Mouse (Mus musculus): ENCODE results near the gene Phf21b.

Phf21b gene

DNA sequence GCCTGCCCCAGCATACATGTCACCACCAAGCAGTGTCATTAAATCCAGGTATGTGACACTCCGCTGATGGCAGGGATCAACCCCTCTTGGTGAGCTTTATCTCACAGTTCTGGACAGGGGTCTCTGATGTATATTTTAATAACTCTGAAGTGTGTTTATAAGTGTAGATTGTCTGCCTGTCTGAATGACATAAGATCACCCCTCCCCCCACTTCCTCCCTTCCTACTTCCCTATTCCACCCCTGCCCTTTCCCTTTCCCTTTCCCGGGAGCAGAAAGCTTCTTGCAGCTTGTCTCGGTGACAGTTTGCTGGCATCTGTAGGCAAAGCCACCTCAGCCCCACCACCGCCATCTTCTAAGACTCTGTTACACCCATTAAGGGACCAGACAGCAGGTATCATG lies 11.0 kb downstream of the Phf21b start:
- no peak for DNase-seq (ENCODE audit: low spot score)

DNA sequence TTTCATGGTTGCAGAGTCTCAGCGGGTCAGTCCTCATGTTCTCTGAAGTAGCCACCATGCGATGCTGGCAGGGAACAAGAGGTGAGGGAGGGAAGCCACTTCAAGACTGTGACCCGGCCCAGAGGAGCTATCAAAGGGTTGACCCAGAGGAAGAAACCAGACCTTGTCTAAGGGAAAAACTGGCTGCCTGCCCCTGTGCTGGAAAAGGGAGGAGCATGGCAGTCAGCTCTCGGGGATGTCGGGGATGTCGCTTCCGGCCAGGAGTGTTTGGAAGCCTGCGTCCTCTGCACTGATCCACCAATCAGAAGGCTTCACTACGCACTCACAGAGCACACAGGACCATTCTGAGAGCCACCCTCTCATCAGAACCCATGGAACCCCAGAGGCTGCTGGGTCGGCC lies 12.8 kb downstream of the Phf21b start:
- no peak for DNase-seq (ENCODE audit: low spot score)

GRCm38 (mm10) chr15:84841925-84842821 lies 13.7 kb downstream of the Phf21b start:
- no peak for DNase-seq (ENCODE audit: low spot score)

DNA sequence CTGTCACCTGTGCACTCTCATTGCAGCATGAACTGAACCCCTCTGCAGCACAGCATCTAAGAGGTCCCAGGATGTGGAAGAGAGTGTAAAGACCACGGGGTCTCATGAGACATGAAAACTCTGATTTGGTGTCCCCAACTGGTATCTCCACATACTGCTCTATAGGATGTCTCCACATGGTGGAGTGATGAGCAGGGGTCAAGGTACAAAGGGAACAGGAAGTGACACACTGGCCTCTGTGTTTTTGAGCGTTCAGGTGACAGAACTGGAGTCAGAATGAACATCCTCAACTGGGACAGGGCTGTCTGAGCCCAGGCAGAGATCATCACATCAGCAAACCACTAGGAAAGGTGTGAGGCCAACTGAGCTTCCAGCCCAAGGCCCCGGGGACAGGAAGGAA lies 15.3 kb downstream of the Phf21b start:
- no peak for DNase-seq (ENCODE audit: low spot score)

- DNase-seq (ENCODE audit: low spot score) = no peak
Observed at GRCm38 (mm10) chr15:84839521-84839920, 16.3 kb downstream of the Phf21b start.

- DNase-seq (ENCODE audit: low spot score) = no peak
Observed at GRCm38 (mm10) chr15:84837896-84838295, 18.0 kb downstream of the Phf21b start.

- DNase-seq (ENCODE audit: low spot score) = peak; percentile 89
Observed at GRCm38 (mm10) chr15:84829416-84829815, 26.4 kb downstream of the Phf21b start.

DNA sequence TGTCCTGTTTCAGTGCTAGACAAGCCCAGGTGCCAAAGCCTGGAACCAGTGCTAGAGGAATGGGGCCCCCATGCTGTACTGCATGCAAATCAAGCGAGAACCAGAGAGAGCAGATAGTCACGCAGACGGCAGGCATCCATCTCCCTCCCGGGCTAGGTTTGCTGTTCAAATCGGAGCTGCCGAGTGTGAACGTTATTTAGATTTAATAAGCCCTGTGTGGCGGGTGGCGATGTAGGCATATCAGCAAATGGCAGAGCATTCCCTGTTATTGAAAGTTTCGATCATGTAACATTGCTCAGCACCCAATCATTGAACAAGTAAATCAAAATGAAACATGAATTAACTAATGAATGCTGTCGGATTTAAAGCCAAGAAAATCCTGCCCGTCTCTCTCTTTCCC lies 27.2 kb downstream of the Phf21b start:
- DNase-seq (ENCODE audit: low spot score) = no peak

GRCm38 (mm10) chr15:84823086-84823485 lies 32.8 kb downstream of the Phf21b start:
- DNase-seq (ENCODE audit: low spot score) = no peak

DNA sequence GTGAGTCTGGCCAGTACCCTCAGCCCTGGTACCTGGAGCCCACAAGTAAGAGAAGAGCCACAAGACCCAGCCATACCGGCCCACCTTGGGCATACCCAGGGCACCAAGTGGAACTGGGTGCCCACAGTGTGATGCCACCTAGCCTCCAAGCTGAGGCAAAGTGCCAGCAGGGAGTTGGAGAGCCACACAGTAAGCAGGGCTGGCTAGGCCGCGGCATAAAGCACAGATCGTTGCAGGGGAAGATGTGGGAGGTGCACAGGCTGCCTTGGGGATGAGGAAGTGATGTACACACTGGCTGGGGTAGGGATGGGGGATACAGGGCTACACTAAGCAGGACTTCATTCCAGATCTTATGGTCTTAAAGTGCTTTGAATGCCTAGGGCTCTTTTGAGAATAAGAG lies 35.0 kb downstream of the Phf21b start:
- DNase-seq (ENCODE audit: low spot score) = no peak

DNA sequence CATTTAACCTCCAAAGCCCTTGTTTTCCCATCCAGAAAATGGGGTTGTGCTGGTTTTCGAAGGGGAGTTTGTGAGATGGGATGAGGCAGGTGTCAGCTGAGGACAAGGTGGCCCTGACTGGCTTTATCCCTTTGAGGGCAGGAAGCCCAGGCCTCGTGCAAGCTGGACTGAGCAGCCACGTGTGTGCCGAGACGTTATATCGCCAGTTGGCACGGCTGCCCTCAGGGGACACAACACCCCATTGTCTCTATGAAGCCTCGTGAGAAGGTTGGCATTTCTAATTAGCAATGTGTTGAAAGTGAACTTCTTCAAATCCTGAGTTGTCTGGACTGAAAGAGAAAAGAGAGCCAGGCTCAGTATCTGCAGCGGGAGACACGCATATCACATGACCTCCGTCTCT lies 37.6 kb downstream of the Phf21b start:
- DNase-seq (ENCODE audit: low spot score) = no peak

DNA sequence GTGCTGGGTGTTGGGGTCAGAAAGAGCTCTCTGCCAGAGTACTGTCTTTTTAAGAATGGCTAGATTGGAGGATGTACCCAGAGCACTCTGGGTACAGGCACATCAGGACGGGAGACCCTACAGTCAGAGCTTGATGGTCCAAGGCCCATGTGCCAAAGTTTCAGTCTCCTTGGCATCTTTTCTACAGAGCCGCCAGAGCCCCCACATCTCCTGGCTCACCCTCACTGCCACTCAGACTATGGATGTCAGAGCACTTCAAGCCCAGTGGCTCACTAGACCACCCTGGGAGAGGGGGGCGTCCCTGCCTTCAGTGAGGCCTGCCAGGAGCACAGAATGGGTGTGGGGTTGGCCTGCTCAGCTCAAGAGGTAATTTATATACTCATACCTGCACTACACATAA lies 38.3 kb downstream of the Phf21b start:
- DNase-seq (ENCODE audit: low spot score) = no peak

DNA sequence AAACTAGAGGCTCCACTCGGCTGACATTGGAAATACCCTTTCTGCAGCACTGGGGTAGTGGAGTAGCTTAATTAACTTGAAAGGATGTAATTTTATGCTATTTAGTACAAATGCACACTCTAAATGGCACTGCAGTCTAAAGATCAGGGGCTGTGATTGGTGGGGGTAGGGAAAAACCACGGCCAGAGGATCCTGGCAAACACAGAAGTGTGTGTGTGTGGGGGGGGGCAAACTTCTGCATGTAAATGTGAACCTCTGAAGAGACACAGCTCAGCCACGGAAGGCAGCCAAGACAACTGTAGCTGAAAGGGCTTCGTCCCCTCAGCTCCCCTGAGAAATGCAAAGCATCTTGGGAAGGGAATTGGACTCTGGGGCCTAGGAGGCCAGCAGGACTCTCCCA lies 40.7 kb downstream of the Phf21b start:
- no peak for DNase-seq (ENCODE audit: low spot score)

GRCm38 (mm10) chr15:84812831-84813357 lies 43.0 kb downstream of the Phf21b start:
- no peak for DNase-seq (ENCODE audit: low spot score)

- DNase-seq (ENCODE audit: low spot score) = no peak
Observed at GRCm38 (mm10) chr15:84811126-84811525, 44.7 kb downstream of the Phf21b start.

GRCm38 (mm10) chr15:84809275-84809952 lies 46.4 kb downstream of the Phf21b start:
- no peak for DNase-seq (ENCODE audit: low spot score)

- DNase-seq (ENCODE audit: low spot score) = peak; percentile 56
Observed at GRCm38 (mm10) chr15:84803685-84804084, 52.2 kb downstream of the Phf21b start.

DNA sequence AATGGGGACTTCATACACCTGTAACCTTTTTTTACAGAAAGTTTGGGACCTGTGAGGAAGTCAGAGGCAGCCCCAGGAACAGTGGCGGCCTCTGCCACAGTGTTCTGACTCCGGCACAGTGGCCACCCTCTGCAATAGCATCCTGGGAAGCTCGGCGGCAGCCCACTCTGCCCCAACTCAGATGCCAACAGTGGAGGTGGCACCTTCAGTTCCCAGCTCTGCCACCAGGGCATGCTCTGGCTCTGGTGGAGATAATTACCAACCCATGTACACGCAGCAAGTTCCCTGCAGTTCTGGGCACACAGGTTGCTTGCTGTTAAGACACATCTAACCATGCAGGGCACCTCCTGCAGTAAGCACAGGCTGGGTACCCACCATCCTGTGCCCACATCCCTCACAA lies 55.7 kb downstream of the Phf21b start:
- no peak for DNase-seq (ENCODE audit: low spot score)

DNA sequence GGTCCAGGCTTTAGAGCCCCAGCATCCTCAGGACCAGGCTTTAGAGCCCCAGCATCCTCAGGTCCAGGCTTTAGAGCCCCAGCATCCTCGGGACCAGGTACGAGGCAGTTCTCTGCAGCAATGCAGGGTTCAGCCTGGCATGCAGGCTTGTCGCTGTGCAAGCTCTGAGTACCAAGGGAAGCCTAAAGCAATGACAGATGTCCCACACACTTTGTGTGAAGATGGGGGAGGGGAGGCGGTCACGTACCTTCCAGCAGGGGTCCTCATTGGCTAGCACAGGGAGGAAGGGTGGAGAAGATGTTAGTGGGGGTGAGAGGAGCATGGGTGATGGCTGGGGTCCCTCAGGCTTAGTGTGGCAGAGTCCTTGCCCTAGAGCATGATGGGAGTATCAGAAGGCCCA lies 62.2 kb downstream of the Phf21b start:
- DNase-seq (ENCODE audit: low spot score) = no peak

- no peak for DNase-seq (ENCODE audit: low spot score)
Observed at GRCm38 (mm10) chr15:84787161-84787560, 68.7 kb downstream of the Phf21b start.

DNA sequence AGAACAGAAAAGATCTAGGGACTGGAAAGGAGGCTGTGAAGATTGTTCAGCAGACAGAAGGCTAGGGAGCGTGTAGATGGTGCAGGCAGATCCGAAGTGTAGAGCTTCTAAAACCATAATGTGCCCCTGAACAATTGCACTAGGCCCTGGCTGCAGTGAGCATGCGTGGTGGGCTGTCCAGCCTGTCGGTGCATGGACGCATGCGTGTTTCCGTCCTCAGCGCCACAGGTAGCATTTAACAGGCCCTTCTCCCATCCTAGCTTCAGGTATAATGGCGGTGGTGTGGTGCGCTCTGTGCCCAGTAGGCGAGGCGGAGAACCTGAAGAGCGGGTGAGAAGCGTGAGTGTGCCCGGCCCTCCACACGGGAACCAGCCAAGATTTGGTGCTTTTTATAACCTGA lies 71.0 kb downstream of the Phf21b start:
- DNase-seq (ENCODE audit: low spot score) = no peak

DNA sequence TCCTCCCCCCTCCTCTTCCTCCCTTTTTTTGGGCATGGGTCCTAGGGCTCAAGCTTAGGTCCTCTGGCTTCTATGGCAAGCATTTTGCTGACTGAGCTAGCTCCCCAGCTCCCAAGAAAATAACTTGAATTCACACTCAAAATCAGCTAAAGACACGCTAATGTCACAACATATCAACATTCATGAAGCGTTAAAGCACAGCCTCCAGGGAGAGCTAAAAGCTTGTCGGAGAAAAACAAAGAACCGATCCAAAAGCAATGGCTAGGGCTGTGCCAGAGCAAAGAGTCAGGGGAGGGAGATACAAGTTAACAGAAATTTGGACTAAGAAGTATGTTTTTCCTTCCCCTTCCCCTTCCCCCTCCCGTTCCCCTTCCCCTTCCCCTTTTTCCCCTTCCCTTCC lies 77.3 kb downstream of the Phf21b start:
- no peak for DNase-seq (ENCODE audit: low spot score)
